Mouse (Mus musculus): ENCODE results near the gene Zfp598. TPM values are rescaled to one million over a fixed set of nuclear protein-coding genes. Genes with fewer than 3 reads are reported as not detected.
A peak's percentile ranks its signal among the peaks of the same experiment; 100 is the strongest.

The Zfp598 gene
- polyA plus RNA-seq, 1 experiment = 45.4 TPM

DNA sequence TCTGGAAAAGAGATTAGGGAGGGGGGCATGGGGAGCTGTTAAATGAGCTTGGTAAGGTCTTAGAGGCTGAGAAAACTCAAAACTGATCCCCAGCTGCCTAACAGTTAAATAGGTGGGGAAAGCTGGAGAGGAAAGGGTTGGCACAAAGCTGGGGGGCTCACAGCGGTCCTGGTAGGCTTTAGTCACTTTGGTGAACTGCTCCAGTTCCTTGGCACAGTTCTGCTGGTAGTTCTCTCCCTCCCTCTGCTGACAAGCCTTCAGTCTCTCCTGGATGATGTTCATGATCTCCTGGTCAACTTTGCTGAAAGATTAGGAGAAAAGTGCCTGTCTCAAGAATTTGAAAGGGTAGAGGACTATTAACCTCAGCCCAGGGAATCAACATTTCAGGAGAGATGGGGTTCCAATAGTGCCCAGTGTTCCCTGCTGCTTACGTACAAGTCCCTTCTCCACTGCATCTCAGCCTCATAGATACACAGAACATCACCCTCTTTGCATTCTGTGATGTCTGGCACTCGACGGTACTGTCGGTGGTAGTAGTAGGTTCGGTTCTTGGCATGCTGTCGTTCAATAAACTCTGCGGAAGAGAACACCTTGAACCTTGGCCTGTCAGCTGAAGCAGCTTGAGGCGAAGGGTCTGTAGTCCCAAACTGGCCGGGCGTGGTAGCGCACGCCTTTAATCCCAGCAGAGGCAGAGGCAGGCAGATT, 52.9 kb downstream of the Zfp598 start:
- TF ChIP-seq POLR2A (IDR thresholded peaks at IDR 0.05; ENCODE audit: control insufficient read depth, low read depth, low read length) (no peak), CTCF (IDR thresholded peaks at IDR 0.05; ENCODE audit: control insufficient read depth, insufficient read depth, insufficient replicate concordance, low read depth, low read length) (no peak)
- Histone ChIP-seq H3K27me3 (ENCODE audit: control insufficient read depth, insufficient read depth, low read length) (no peaks in the 10 kb centered on the region), H3K36me3 (ENCODE audit: control insufficient read depth, insufficient read depth, low read length) (no peaks in the 10 kb centered on the region), H3K4me3 (ENCODE audit: control insufficient read depth, low read depth, low read length) (no peak overlapping the region), H3K4me1 (ENCODE audit: control insufficient read depth, insufficient read depth, low read length) (peaks cover 3% of the 10 kb centered on the region), H3K27ac (ENCODE audit: control insufficient read depth, insufficient read depth, low read depth, low read length) (no peak overlapping the region)

DNA sequence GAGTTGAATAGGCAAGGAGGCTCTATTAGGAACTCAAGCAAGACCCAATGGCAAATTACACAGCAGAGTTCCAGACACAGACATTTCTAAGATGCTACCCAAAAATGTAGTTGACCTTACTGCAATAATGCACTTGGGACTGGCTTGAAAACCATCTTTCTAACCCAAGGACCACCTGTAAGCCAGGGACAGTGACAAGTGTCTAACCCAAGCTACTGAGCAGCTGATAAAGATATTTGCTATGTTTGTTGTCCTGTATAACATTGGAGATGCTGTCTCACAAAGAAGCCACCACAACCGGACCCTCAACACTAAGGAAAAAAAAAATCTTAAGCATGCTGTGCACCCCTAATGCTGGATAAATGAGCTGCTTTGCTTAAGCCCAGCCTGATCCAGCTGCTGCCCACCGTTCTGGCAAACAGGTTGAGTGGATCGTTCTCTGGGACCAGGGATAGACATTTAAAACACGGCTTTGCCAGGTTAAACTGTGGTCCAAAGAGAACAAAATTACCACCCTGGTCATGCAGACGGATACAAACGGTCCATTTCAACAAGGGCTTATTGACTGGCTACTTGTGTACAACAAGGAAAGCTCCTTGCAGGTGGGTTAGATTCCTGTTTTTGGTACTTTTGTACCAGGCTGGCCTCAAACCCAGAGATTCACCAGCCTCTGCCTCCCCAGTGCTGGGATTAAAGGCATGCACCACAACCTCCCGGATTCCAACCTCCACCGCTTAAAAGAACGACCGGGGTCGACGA, 53.8 kb downstream of the Zfp598 start:
- H3K4me3 ChIP-seq (ENCODE audit: control insufficient read depth, low read depth, low read length) = peak overlapping the region; percentile 96
- H3K27me3 ChIP-seq (ENCODE audit: control insufficient read depth, insufficient read depth, low read length) = no peaks in the 10 kb centered on the region
- no peak overlapping the region; the same call in 1 of the 2 replicates for H3K27ac ChIP-seq (ENCODE audit: control insufficient read depth, insufficient read depth, low read depth, low read length)
- TF ChIP-seq POLR2A (IDR thresholded peaks at IDR 0.05; ENCODE audit: control insufficient read depth, low read depth, low read length) (no peak), CTCF (IDR thresholded peaks at IDR 0.05; ENCODE audit: control insufficient read depth, insufficient read depth, insufficient replicate concordance, low read depth, low read length) (no peak)
- H3K36me3 ChIP-seq (ENCODE audit: control insufficient read depth, insufficient read depth, low read length) = no peaks in the 10 kb centered on the region
- peaks cover 9% of the 10 kb centered on the region for H3K4me1 ChIP-seq (ENCODE audit: control insufficient read depth, insufficient read depth, low read length)

GRCm38 (mm10) chr17:24723881-24724180, 54.3 kb downstream of the Zfp598 start:
- Histone ChIP-seq H3K4me1 (ENCODE audit: control insufficient read depth, insufficient read depth, low read length) (peaks cover 12% of the 10 kb centered on the region), H3K4me3 (ENCODE audit: control insufficient read depth, low read depth, low read length) (peak overlapping the region; percentile 96), H3K27ac (ENCODE audit: control insufficient read depth, insufficient read depth, low read depth, low read length) (peak overlapping the region; percentile 83), H3K36me3 (ENCODE audit: control insufficient read depth, insufficient read depth, low read length) (no peaks in the 10 kb centered on the region), H3K27me3 (ENCODE audit: control insufficient read depth, insufficient read depth, low read length) (no peaks in the 10 kb centered on the region)
- TF ChIP-seq POLR2A (IDR thresholded peaks at IDR 0.05; ENCODE audit: control insufficient read depth, low read depth, low read length) (no peak), CTCF (IDR thresholded peaks at IDR 0.05; ENCODE audit: control insufficient read depth, insufficient read depth, insufficient replicate concordance, low read depth, low read length) (no peak)

DNA sequence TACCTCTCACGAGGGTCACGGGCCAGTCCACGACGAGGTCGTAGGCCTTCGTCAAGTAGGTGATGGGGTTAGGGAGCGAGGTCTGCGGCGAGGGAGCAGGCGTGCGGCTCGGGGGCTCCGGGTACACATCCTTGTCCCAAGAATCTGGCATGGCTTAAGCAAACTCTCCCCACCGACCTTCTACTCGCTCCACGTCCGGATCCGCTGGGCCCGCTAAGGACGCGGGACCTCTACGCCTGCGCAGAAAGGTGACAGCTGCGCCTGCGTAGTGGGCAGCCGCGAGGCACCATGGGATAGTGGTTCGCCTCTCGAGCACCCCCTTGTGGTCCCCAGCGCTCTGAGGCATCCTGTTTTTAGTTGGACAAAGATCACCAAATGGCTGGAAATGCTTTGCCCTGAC, 54.7 kb downstream of the Zfp598 start, which contains the start of gene Ndufb10:
TSS of gene Ndufb10 (minus strand) at position 295 of the 400 bp plus-strand sequence.
- Histone ChIP-seq H3K27ac (ENCODE audit: control insufficient read depth, insufficient read depth, low read depth, low read length) (peak within 1 kb of the TSS; percentile 83), H3K4me1 (ENCODE audit: control insufficient read depth, insufficient read depth, low read length) (peaks cover 12% of the 10 kb centered on the region), H3K27me3 (ENCODE audit: control insufficient read depth, insufficient read depth, low read length) (no peaks in the 10 kb centered on the region), H3K36me3 (ENCODE audit: control insufficient read depth, insufficient read depth, low read length) (no peaks in the 10 kb centered on the region), H3K4me3 (ENCODE audit: control insufficient read depth, low read depth, low read length) (peak within 1 kb of the TSS; percentile 96)
- peak; percentile 92 for TF ChIP-seq POLR2A (IDR thresholded peaks at IDR 0.05; ENCODE audit: control insufficient read depth, low read depth, low read length)
- TF ChIP-seq CTCF (IDR thresholded peaks at IDR 0.05; ENCODE audit: control insufficient read depth, insufficient read depth, insufficient replicate concordance, low read depth, low read length) = peak; percentile 97

- Histone ChIP-seq H3K4me1 (ENCODE audit: control insufficient read depth, insufficient read depth, low read length) (peaks cover 12% of the 10 kb centered on the region), H3K4me3 (ENCODE audit: control insufficient read depth, low read depth, low read length) (no peak overlapping the region), H3K27me3 (ENCODE audit: control insufficient read depth, insufficient read depth, low read length) (no peaks in the 10 kb centered on the region), H3K36me3 (ENCODE audit: control insufficient read depth, insufficient read depth, low read length) (no peaks in the 10 kb centered on the region), H3K27ac (ENCODE audit: control insufficient read depth, insufficient read depth, low read depth, low read length) (no peak overlapping the region)
- TF ChIP-seq CTCF (IDR thresholded peaks at IDR 0.05; ENCODE audit: control insufficient read depth, insufficient read depth, insufficient replicate concordance, low read depth, low read length) = no peak
- no peak for TF ChIP-seq POLR2A (IDR thresholded peaks at IDR 0.05; ENCODE audit: control insufficient read depth, low read depth, low read length)
These were observed 56.3 kb downstream of the Zfp598 start for GRCm38 (mm10) chr17:24725637-24726390.

DNA sequence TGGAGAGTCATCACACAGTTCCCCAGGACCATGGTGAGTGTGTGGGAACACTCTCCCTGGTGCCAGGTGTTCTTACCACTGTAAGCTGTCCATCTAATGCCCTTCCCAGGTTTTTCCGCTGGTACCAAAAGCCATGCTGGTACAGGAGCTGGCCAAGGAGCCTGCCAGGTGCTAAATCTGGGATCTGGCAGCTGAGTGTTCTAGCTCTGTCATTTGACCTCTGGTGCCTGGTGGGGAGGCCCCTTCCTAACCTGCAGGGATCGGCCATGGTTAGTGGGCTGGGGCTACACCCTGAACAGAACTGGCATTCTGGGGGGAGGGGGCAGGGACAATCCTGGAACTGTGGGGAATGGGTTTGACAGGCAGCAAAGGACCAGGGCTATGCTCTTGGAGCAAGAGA, 58.1 kb downstream of the Zfp598 start, which contains the start of gene Rpl3l:
TSS of gene Rpl3l (plus strand) at position 203 of the 400 bp plus-strand sequence.
- peaks cover 12% of the 10 kb centered on the region for H3K4me1 ChIP-seq (ENCODE audit: control insufficient read depth, insufficient read depth, low read length)
- H3K36me3 ChIP-seq (ENCODE audit: control insufficient read depth, insufficient read depth, low read length) = no peaks in the 10 kb centered on the region
- no peak for TF ChIP-seq CTCF (IDR thresholded peaks at IDR 0.05; ENCODE audit: control insufficient read depth, insufficient read depth, insufficient replicate concordance, low read depth, low read length)
- no peak for TF ChIP-seq POLR2A (IDR thresholded peaks at IDR 0.05; ENCODE audit: control insufficient read depth, low read depth, low read length)
- peak within 1 kb of the TSS; percentile 59 for H3K4me3 ChIP-seq (ENCODE audit: control insufficient read depth, low read depth, low read length)
- H3K27me3 ChIP-seq (ENCODE audit: control insufficient read depth, insufficient read depth, low read length) = no peaks in the 10 kb centered on the region
- no peak within 1 kb of the TSS for H3K27ac ChIP-seq (ENCODE audit: control insufficient read depth, insufficient read depth, low read depth, low read length)

- no peaks in the 10 kb centered on the region for H3K36me3 ChIP-seq (ENCODE audit: control insufficient read depth, insufficient read depth, low read length)
- TF ChIP-seq POLR2A (IDR thresholded peaks at IDR 0.05; ENCODE audit: control insufficient read depth, low read depth, low read length) (no peak), CTCF (IDR thresholded peaks at IDR 0.05; ENCODE audit: control insufficient read depth, insufficient read depth, insufficient replicate concordance, low read depth, low read length) (no peak)
- H3K27ac ChIP-seq (ENCODE audit: control insufficient read depth, insufficient read depth, low read depth, low read length) = no peak overlapping the region
- peaks cover 12% of the 10 kb centered on the region for H3K4me1 ChIP-seq (ENCODE audit: control insufficient read depth, insufficient read depth, low read length)
- H3K4me3 ChIP-seq (ENCODE audit: control insufficient read depth, low read depth, low read length) = peak overlapping the region; percentile 59
- no peaks in the 10 kb centered on the region for H3K27me3 ChIP-seq (ENCODE audit: control insufficient read depth, insufficient read depth, low read length)
These were observed 58.7 kb downstream of the Zfp598 start for GRCm38 (mm10) chr17:24728184-24728583.

Measured in testis, adult 2 months (tissue).